Mouse (Mus musculus) neural tube, embryonic 12.5 days (tissue): Measurements from ENCODE around the gene Apol9a. TPM values are rescaled to one million over a fixed set of nuclear protein-coding genes. Genes with fewer than 3 reads are reported as not detected.
"Not testable (repeated sequence)": the region's sequence is repeated elsewhere in the genome, so short reads cannot be mapped to it uniquely, and the experiment has no call there.

ENCODE experiments used
- ATAC-seq: fragments of 200-750 bp; cut with Nextera tagmentation; 2 replicates; pipeline ENCODE4 v1.8.0; 2017; ENCODE audit warnings: low read depth, mild to moderate bottlenecking, moderate TSS enrichment, moderate library complexity; ENCODE audit not compliant: low FRiP score
- H3K27ac ChIP-seq: fragments of 300-500 bp; sonication (generic); 2 replicates; pipeline ENCODE4 v1.5.1; 2016
- H3K27me3 ChIP-seq: fragments of 300-500 bp; sonication (generic); replicated peaks from 2 replicates; pipeline ENCODE4 v1.6.1; 2016; ENCODE audit warnings: mild to moderate bottlenecking
- H3K36me3 ChIP-seq: fragments of 300-500 bp; sonication (generic); 2 replicates; pipeline ENCODE4 v1.6.1; 2016; ENCODE audit warnings: mild to moderate bottlenecking
- H3K4me1 ChIP-seq: fragments of 300-500 bp; sonication (generic); 2 replicates; pipeline ENCODE4 v1.6.1; 2016
- H3K4me2 ChIP-seq: fragments of 300-500 bp; sonication (generic); replicated peaks from 2 replicates; pipeline ENCODE4 v1.6.1; 2016; ENCODE audit warnings: mild to moderate bottlenecking
- H3K4me3 ChIP-seq: fragments of 300-500 bp; sonication (generic); 2 replicates; pipeline ENCODE4 v1.5.1; 2016
- H3K9ac ChIP-seq: fragments of 300-500 bp; sonication (generic); 2 replicates; pipeline ENCODE4 v1.6.1; 2016; ENCODE audit warnings: mild to moderate bottlenecking
- H3K9me3 ChIP-seq: fragments of 300-500 bp; sonication (generic); 2 replicates; pipeline ENCODE4 v1.6.1; 2016; ENCODE audit warnings: mild to moderate bottlenecking
- WGBS: fragments of 180-500 bp; shearing (Covaris S2); methylation state at CpG from one replicate; pipeline ENCODE4 v1.1.7; 2016; 5-methylcytosine and 5-hydroxymethylcytosine counted together
- polyA plus RNA-seq: library from polyadenylated mRNA; unstranded; fragments of >200 nt; fragmentation: Nextera tagmentation; extraction: Ambion mirVana; gene quantifications from 2 replicates; pipeline ENCODE4 v1.2.1, GENCODE M21; 2016

The Apol9a gene
- polyA plus RNA-seq, 1 experiment from 2014 or later, result 0.24 TPM

DNA sequence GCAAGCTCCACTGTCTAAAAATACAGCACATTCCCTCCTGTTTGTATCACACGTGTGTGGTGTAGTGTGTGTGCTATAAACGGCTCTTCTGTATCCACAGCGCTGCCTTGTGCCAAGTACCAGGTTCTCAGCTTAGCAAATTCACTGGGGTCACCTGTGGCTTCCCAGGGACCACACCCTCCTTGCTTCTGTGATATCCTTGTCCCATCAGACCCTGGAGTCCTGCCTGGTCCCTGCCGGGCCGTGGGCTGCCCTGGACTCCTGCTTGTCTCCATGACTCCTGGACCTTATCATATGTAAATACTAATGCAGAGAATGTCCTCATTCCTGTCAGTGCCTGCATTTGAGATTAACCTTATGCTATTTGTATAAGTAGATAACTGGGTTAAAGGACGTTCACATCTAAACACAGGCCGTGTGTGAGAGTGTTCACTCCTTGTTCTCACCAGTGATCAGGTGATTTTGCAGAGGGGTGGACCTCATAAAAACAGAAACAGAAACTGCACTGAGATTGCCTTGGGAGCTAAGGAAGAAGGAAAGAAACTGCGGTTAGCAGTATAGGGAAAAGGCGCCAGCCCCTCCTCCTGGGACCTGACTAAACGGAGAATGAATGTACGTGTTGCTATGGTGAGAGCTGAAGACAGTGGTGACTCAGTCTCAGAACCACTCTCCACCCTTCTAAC lies 13.3 kb downstream of the Apol9a start:
- not testable (repeated sequence) for H3K27me3 ChIP-seq, H3K4me1 ChIP-seq, H3K4me2 ChIP-seq, H3K36me3 ChIP-seq, H3K4me3 ChIP-seq, H3K27ac ChIP-seq, H3K9ac ChIP-seq, ATAC-seq, H3K9me3 ChIP-seq
- WGBS, result 84% methylated on average over 11 of the region's 11 CpGs

GRCm38 (mm10) chr15:77393832-77394231 lies 17.1 kb downstream of the Apol9a start:
- H3K27ac ChIP-seq, H3K4me2 ChIP-seq, H3K9ac ChIP-seq, H3K4me1 ChIP-seq, H3K4me3 ChIP-seq, H3K36me3 ChIP-seq, H3K27me3 ChIP-seq, ATAC-seq, H3K9me3 ChIP-seq: not testable (repeated sequence)
- WGBS, result 69% methylated on average over 3 of the region's 3 CpGs

- H3K4me3 ChIP-seq, result no peak overlapping the region
- H3K9ac ChIP-seq, result no peak overlapping the region
- no peak overlapping the region for H3K4me2 ChIP-seq
- ATAC-seq, result no peak
- WGBS, result 91% methylated on average over 2 of the region's 2 CpGs
- no peaks in the 10 kb centered on the region for H3K4me1 ChIP-seq
- H3K27ac ChIP-seq, result no peak overlapping the region
- no peaks in the 10 kb centered on the region for H3K27me3 ChIP-seq
- H3K36me3 ChIP-seq, result no peaks in the 10 kb centered on the region
- H3K9me3 ChIP-seq, result no peaks in the 10 kb centered on the region
Measured at GRCm38 (mm10) chr15:77387462-77387861, 23.5 kb downstream of the Apol9a start.

- H3K9ac ChIP-seq, result no peak overlapping the region
- H3K9me3 ChIP-seq, result no peaks in the 10 kb centered on the region
- 95% methylated on average over 7 of the region's 7 CpGs for WGBS
- H3K27ac ChIP-seq, result no peak overlapping the region
- H3K4me2 ChIP-seq, result no peak overlapping the region
- no peaks in the 10 kb centered on the region for H3K4me1 ChIP-seq
- H3K27me3 ChIP-seq, result no peaks in the 10 kb centered on the region
- ATAC-seq, result no peak
- no peak overlapping the region for H3K4me3 ChIP-seq
- no peaks in the 10 kb centered on the region for H3K36me3 ChIP-seq
Measured at GRCm38 (mm10) chr15:77384340-77385030, 26.4 kb downstream of the Apol9a start.

DNA sequence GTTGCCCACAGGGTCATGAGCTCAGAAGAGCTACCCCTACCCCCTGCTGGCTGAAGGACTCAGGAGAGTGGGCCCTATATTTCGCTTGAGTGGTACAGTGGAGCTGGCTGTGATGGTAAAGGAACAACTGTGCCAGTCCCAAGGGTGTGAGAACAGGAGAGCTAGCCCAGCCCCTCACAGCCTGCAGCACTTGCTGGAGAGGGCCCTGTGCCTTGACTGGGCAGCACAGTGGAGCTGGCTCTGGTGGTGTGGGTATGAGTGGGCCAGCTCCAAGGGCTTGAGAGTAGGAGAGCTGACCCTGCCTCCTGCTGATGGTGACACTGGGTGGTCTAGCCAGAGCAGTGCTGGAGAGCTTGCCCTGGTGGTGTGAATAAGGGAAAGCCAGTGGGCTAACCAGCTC lies 28.1 kb downstream of the Apol9a start:
- no peak overlapping the region for H3K4me3 ChIP-seq
- no peaks in the 10 kb centered on the region for H3K4me1 ChIP-seq
- H3K9ac ChIP-seq, result no peak overlapping the region
- WGBS, result 67% methylated on average over 1 of the region's 1 CpGs
- no peak overlapping the region for H3K27ac ChIP-seq
- no peaks in the 10 kb centered on the region for H3K36me3 ChIP-seq
- no peaks in the 10 kb centered on the region for H3K9me3 ChIP-seq
- H3K4me2 ChIP-seq, result no peak overlapping the region
- no peaks in the 10 kb centered on the region for H3K27me3 ChIP-seq
- ATAC-seq, result no peak

GRCm38 (mm10) chr15:77382271-77382850 lies 28.6 kb downstream of the Apol9a start:
- H3K27ac ChIP-seq, result no peak overlapping the region
- H3K9me3 ChIP-seq, result no peaks in the 10 kb centered on the region
- WGBS, result 91% methylated on average over 11 of the region's 11 CpGs
- H3K4me2 ChIP-seq, result no peak overlapping the region
- no peak for ATAC-seq
- no peak overlapping the region for H3K4me3 ChIP-seq
- no peaks in the 10 kb centered on the region for H3K27me3 ChIP-seq
- no peaks in the 10 kb centered on the region for H3K36me3 ChIP-seq
- H3K4me1 ChIP-seq, result no peaks in the 10 kb centered on the region
- no peak overlapping the region for H3K9ac ChIP-seq

DNA sequence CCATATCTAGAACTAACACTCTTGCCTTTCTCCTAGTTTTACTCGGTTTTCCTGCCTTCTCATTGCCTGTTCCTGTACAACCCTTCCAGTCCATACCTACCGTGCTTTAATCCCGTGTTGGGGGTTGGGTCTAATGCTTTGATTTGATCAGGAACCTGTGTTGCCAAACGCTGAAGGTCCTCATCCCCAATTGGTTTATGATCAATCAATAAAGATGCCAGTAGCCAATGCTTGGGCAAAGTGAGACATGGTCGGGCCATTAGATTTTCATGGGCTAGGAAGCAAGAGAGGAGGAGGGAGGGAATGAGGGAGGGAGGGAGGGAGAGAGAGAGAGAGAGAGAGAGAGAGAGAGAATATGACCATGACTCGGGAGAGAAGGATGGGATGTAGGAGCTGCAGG lies 29.5 kb downstream of the Apol9a start:
- no peaks in the 10 kb centered on the region for H3K36me3 ChIP-seq
- ATAC-seq, result no peak
- 76% methylated on average over 6 of the region's 6 CpGs for WGBS
- no peaks in the 10 kb centered on the region for H3K4me1 ChIP-seq
- H3K4me3 ChIP-seq, result no peak overlapping the region
- H3K27me3 ChIP-seq, result no peaks in the 10 kb centered on the region
- H3K9ac ChIP-seq, result no peak overlapping the region
- no peak overlapping the region for H3K27ac ChIP-seq
- H3K4me2 ChIP-seq, result no peak overlapping the region
- H3K9me3 ChIP-seq, result no peaks in the 10 kb centered on the region

DNA sequence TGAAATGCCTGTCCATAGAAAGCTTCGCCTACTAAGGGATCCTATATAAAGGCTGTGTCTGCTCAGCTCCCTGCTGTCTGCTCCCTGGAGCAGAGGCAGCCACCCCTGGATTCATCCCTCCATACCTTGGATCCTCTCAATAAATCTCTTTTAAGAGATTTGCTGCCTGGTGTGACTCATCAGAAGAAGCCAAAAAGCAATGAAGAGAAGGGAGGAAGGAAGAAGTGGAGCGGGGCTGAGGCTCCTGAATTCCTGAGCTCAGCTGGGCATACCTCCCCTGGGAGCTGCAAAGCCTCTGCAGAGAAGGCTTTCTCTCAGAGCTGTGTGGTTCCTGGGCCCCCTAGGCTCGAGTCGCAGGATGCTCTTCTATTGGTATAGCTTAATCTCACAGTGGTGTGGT lies 31.0 kb downstream of the Apol9a start:
- WGBS, result 56% methylated on average over 4 of the region's 4 CpGs
- Histone ChIP-seq H3K9ac (no peak overlapping the region), H3K4me3 (no peak overlapping the region), H3K36me3 (no peaks in the 10 kb centered on the region), H3K27ac (no peak overlapping the region), H3K27me3 (no peaks in the 10 kb centered on the region), H3K4me1 (no peaks in the 10 kb centered on the region), H3K9me3 (no peaks in the 10 kb centered on the region), H3K4me2 (no peak overlapping the region)
- no peak for ATAC-seq

DNA sequence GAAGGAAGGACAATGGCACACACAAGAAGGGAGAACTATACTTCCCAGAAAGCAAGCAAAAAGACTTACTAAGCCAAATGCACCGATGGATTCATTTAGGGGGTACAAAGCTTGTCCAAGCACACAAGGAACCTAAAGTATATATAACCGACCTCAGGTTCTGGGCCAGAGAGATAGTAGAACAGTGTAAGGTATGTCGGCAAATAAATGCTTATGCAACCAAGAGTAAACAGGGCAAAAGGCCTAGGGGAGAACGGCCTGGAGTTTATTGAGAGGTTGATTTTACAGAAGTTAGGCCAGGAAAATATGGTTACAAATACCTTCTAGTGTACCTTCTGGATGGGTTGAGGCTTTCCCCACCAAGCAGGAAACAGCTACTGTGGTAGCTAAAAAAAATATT lies 33.5 kb downstream of the Apol9a start:
- Histone ChIP-seq H3K36me3 (no peaks in the 10 kb centered on the region), H3K27ac (no peak overlapping the region), H3K27me3 (no peaks in the 10 kb centered on the region), H3K4me2 (no peak overlapping the region), H3K9ac (no peak overlapping the region), H3K4me1 (no peaks in the 10 kb centered on the region), H3K9me3 (no peaks in the 10 kb centered on the region), H3K4me3 (no peak overlapping the region)
- no peak for ATAC-seq
- WGBS, result 90% methylated on average over 4 of the region's 4 CpGs

DNA sequence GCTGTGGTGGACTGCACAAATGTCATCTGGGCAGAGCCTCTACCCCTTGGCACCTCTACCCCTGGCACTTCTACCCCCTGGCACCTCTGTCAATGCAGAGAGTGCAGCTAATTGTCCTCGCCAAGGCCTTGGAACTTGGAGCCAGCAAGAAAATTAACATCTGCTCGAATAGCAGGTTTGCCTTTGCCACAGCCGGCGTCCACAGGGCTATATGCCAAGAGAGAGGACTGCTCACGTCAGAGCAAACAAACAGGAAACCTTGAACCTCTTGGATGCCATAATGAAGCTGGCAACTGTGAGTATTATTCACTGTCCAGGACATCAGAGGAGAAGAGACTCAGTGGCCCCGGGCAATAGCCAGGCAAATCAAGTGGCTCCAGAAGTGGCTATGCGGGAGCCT lies 34.0 kb downstream of the Apol9a start:
- WGBS, result 86% methylated on average over 7 of the region's 7 CpGs
- H3K9me3 ChIP-seq, result no peaks in the 10 kb centered on the region
- no peak overlapping the region for H3K4me3 ChIP-seq
- no peaks in the 10 kb centered on the region for H3K36me3 ChIP-seq
- no peak overlapping the region for H3K9ac ChIP-seq
- no peaks in the 10 kb centered on the region for H3K4me1 ChIP-seq
- H3K27me3 ChIP-seq, result no peaks in the 10 kb centered on the region
- no peak overlapping the region for H3K4me2 ChIP-seq
- no peak for ATAC-seq
- H3K27ac ChIP-seq, result no peak overlapping the region

GRCm38 (mm10) chr15:77370588-77370987 lies 40.3 kb downstream of the Apol9a start:
- 90% methylated on average over 8 of the region's 8 CpGs for WGBS
- peaks cover 16% of the 10 kb centered on the region; the same call in 1 of the 2 replicates for H3K4me1 ChIP-seq
- no peaks in the 10 kb centered on the region for H3K36me3 ChIP-seq
- no peak overlapping the region for H3K9ac ChIP-seq
- no peaks in the 10 kb centered on the region for H3K27me3 ChIP-seq
- no peak for ATAC-seq
- H3K4me3 ChIP-seq, result no peak overlapping the region
- no peak overlapping the region for H3K27ac ChIP-seq
- no peaks in the 10 kb centered on the region for H3K9me3 ChIP-seq
- no peak overlapping the region for H3K4me2 ChIP-seq

DNA sequence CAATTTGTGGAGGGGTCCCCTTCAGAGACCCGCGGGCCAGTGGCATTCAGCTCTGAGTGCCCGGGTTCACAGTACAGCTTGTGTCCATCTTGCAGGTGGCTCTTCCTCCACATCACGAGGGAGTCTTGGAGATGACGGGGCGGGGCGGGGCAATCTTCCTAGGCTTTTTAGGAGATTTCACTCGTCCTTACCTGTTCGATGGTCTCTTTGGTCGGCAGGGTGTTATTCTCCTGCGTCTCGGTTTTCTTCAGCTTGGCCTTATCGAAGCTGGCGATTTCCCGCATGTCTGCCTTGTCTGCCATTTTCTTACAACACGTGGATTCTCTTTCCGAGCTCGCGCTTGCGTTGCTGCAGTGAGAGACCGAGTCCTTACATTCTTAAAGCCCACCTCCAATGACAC lies 41.0 kb downstream of the Apol9a start:
- H3K4me2 ChIP-seq, result no peak overlapping the region
- 93% methylated on average over 21 of the region's 21 CpGs for WGBS

More for the DNA sequence above, 41.0 kb downstream of the Apol9a start:
- ATAC-seq, result no peak
- no peaks in the 10 kb centered on the region for H3K36me3 ChIP-seq
- H3K27ac ChIP-seq, result no peak overlapping the region
- peaks cover 16% of the 10 kb centered on the region; the same call in 1 of the 2 replicates for H3K4me1 ChIP-seq
- no peaks in the 10 kb centered on the region for H3K9me3 ChIP-seq
- H3K4me3 ChIP-seq, result no peak overlapping the region
- no peak overlapping the region for H3K9ac ChIP-seq
- no peaks in the 10 kb centered on the region for H3K27me3 ChIP-seq
